Mouse (Mus musculus): Measurements from ENCODE around the gene Sprr1a. TPM values are rescaled to one million over a fixed set of nuclear protein-coding genes. Genes with fewer than 3 reads are reported as not detected.

Sprr1a gene
- polyA plus RNA-seq (2014; fragmentation: Illumina TruSeq; extraction: RNeasy Lipid Tissue Mini Kit (QIAGEN cat#74804)), result not detected

GRCm38 (mm10) chr3:92485863-92486262 lies at the start of gene Sprr1a:
TSS of gene Sprr1a (minus strand) at chr3:92485895.

GRCm38 (mm10) chr3:92534411-92534810 lies 48.7 kb upstream of the Sprr1a start, which contains the start of gene 2310046K23Rik:
TSS of gene 2310046K23Rik (minus strand) at chr3:92534511.

GRCm38 (mm10) chr3:92500393-92500792 lies 14.7 kb upstream of the Sprr1a start, which contains the start of gene Sprr4:
TSS of gene Sprr4 (minus strand) at chr3:92500493.

GRCm38 (mm10) chr3:92458620-92459019 lies 27.1 kb downstream of the Sprr1a start, which contains the start of gene Sprr3:
TSS of gene Sprr3 (minus strand) at chr3:92458720.

GRCm38 (mm10) chr3:92438689-92439088 lies 47.0 kb downstream of the Sprr1a start, which contains the start of gene Sprr1b:
TSS of gene Sprr1b (minus strand) at chr3:92438789.

Other genes starting within 250 kb of the Sprr1a start
- not detected for gene Sprr2a3, start 200.5 kb downstream of the Sprr1a start, polyA plus RNA-seq (2014; fragmentation: Illumina TruSeq; extraction: RNeasy Lipid Tissue Mini Kit (QIAGEN cat#74804))
- not detected for gene Sprr2b, start 169.3 kb downstream of the Sprr1a start, polyA plus RNA-seq (2014; fragmentation: Illumina TruSeq; extraction: RNeasy Lipid Tissue Mini Kit (QIAGEN cat#74804))
- gene Sprr2d, start 146.8 kb downstream of the Sprr1a start, polyA plus RNA-seq (2014; fragmentation: Illumina TruSeq; extraction: RNeasy Lipid Tissue Mini Kit (QIAGEN cat#74804)), result not detected
- not detected for gene Sprr2e, start 133.8 kb downstream of the Sprr1a start, polyA plus RNA-seq (2014; fragmentation: Illumina TruSeq; extraction: RNeasy Lipid Tissue Mini Kit (QIAGEN cat#74804))
- not detected for gene Sprr2f, start 120.7 kb downstream of the Sprr1a start, polyA plus RNA-seq (2014; fragmentation: Illumina TruSeq; extraction: RNeasy Lipid Tissue Mini Kit (QIAGEN cat#74804))
- not detected for gene Sprr2h, start 100.2 kb downstream of the Sprr1a start, polyA plus RNA-seq (2014; fragmentation: Illumina TruSeq; extraction: RNeasy Lipid Tissue Mini Kit (QIAGEN cat#74804))
- not detected for gene Sprr2i, start 77.9 kb downstream of the Sprr1a start, polyA plus RNA-seq (2014; fragmentation: Illumina TruSeq; extraction: RNeasy Lipid Tissue Mini Kit (QIAGEN cat#74804))
- not detected for gene Sprr2j-ps, start 67.8 kb downstream of the Sprr1a start, polyA plus RNA-seq (2014; fragmentation: Illumina TruSeq; extraction: RNeasy Lipid Tissue Mini Kit (QIAGEN cat#74804))
- 5.8 TPM for gene Gm9774, start 56.5 kb downstream of the Sprr1a start, polyA plus RNA-seq (2014; fragmentation: Illumina TruSeq; extraction: RNeasy Lipid Tissue Mini Kit (QIAGEN cat#74804))
- not detected for gene Sprr2k, start 53.3 kb downstream of the Sprr1a start, polyA plus RNA-seq (2014; fragmentation: Illumina TruSeq; extraction: RNeasy Lipid Tissue Mini Kit (QIAGEN cat#74804))
- gene Sprr1b, start 47.1 kb downstream of the Sprr1a start, polyA plus RNA-seq (2014; fragmentation: Illumina TruSeq; extraction: RNeasy Lipid Tissue Mini Kit (QIAGEN cat#74804)), result not detected
- not detected for gene Sprr3, start 27.2 kb downstream of the Sprr1a start, polyA plus RNA-seq (2014; fragmentation: Illumina TruSeq; extraction: RNeasy Lipid Tissue Mini Kit (QIAGEN cat#74804))
- gene Sprr4, start 14.6 kb upstream of the Sprr1a start, polyA plus RNA-seq (2014; fragmentation: Illumina TruSeq; extraction: RNeasy Lipid Tissue Mini Kit (QIAGEN cat#74804)), result not detected
- not detected for gene 2310046K23Rik, start 48.6 kb upstream of the Sprr1a start, polyA plus RNA-seq (2014; fragmentation: Illumina TruSeq; extraction: RNeasy Lipid Tissue Mini Kit (QIAGEN cat#74804))
- not detected for gene Ivl, start 87.8 kb upstream of the Sprr1a start, polyA plus RNA-seq (2014; fragmentation: Illumina TruSeq; extraction: RNeasy Lipid Tissue Mini Kit (QIAGEN cat#74804))
- gene Smcp, start 103.1 kb upstream of the Sprr1a start, polyA plus RNA-seq (2014; fragmentation: Illumina TruSeq; extraction: RNeasy Lipid Tissue Mini Kit (QIAGEN cat#74804)), result not detected
- not detected for gene 2210017I01Rik, start 121.6 kb upstream of the Sprr1a start, polyA plus RNA-seq (2014; fragmentation: Illumina TruSeq; extraction: RNeasy Lipid Tissue Mini Kit (QIAGEN cat#74804))
- not detected for gene Lce6a, start 135.8 kb upstream of the Sprr1a start, polyA plus RNA-seq (2014; fragmentation: Illumina TruSeq; extraction: RNeasy Lipid Tissue Mini Kit (QIAGEN cat#74804))
- not detected for gene Lce1a1, start 162.4 kb upstream of the Sprr1a start, polyA plus RNA-seq (2014; fragmentation: Illumina TruSeq; extraction: RNeasy Lipid Tissue Mini Kit (QIAGEN cat#74804))
- gene Lce1b, start 171.0 kb upstream of the Sprr1a start, polyA plus RNA-seq (2014; fragmentation: Illumina TruSeq; extraction: RNeasy Lipid Tissue Mini Kit (QIAGEN cat#74804)), result not detected
- not detected for gene Lce1a2, start 184.4 kb upstream of the Sprr1a start, polyA plus RNA-seq (2014; fragmentation: Illumina TruSeq; extraction: RNeasy Lipid Tissue Mini Kit (QIAGEN cat#74804))
- gene Lce1c, start 193.4 kb upstream of the Sprr1a start, polyA plus RNA-seq (2014; fragmentation: Illumina TruSeq; extraction: RNeasy Lipid Tissue Mini Kit (QIAGEN cat#74804)), result not detected
- gene Lce1d, start 201.3 kb upstream of the Sprr1a start, polyA plus RNA-seq (2014; fragmentation: Illumina TruSeq; extraction: RNeasy Lipid Tissue Mini Kit (QIAGEN cat#74804)), result not detected
- not detected for gene Lce1e, start 223.2 kb upstream of the Sprr1a start, polyA plus RNA-seq (2014; fragmentation: Illumina TruSeq; extraction: RNeasy Lipid Tissue Mini Kit (QIAGEN cat#74804))
- not detected for gene Lce1f, start 234.5 kb upstream of the Sprr1a start, polyA plus RNA-seq (2014; fragmentation: Illumina TruSeq; extraction: RNeasy Lipid Tissue Mini Kit (QIAGEN cat#74804))

Measured in ovary, adult 10 weeks (tissue).